Mouse (Mus musculus) adrenal gland, adult 2 months (tissue): ENCODE data around the gene Gp6. TPM values are rescaled to one million over a fixed set of nuclear protein-coding genes. Genes with fewer than 3 reads are reported as not detected.
"Not testable (repeated sequence)": the region's sequence is repeated elsewhere in the genome, so short reads cannot be mapped to it uniquely, and the experiment has no call there.

Experiments
- DNase-seq: peaks from one replicate; pipeline ENCODE4 v3.0.0; 2021
- long read RNA-seq: library from polyadenylated mRNA; stranded (forward); transcript quantifications from one replicate; pipeline ENCODE4 v2.0.0, GENCODE M21; 2021
- microRNA-seq, 2 experiments: library from miRNA; unstranded; fragments of <30 nt; microRNA quantifications; one replicate each; pipeline ENCODE4 v1.2.0; 2021
- polyA plus RNA-seq: library from polyadenylated mRNA; depleted of rRNA; stranded (reverse); fragments of >200 nt; gene quantifications from 2 replicates; pipeline ENCODE4 v1.2.3, GENCODE M21; 2012; rRNA removed
- total RNA-seq, 2 experiments: library from RNA; stranded (reverse); gene quantifications; 2 replicates each; pipeline ENCODE4 v1.2.3; 2021

The Gp6 gene
- total RNA-seq (under 1 TPM in 1 of 2 experiments, not detected in 1; 0.40 TPM), polyA plus RNA-seq (not detected in 2 replicates)
- long read RNA-seq: 0 reads

- no peak for DNase-seq
These were observed at the start of gene Gp6 for GRCm38 (mm10) chr7:4397730-4398129. Gene Gp6 (minus strand): TSS chr7:4397744.

- DNase-seq: no peak
These were observed 49.6 kb upstream of the Gp6 start for GRCm38 (mm10) chr7:4447138-4447537.

- peak; percentile 93 for DNase-seq
These were observed 47.8 kb upstream of the Gp6 start, which contains the start of gene Rdh13 for GRCm38 (mm10) chr7:4445216-4445791. Gene Rdh13 (minus strand): TSS chr7:4445649.

- DNase-seq: no peak
These were observed 43.0 kb upstream of the Gp6 start for GRCm38 (mm10) chr7:4440549-4440948.

- DNase-seq: no peak
These were observed 40.2 kb upstream of the Gp6 start for GRCm38 (mm10) chr7:4437721-4438120.

GRCm38 (mm10) chr7:4432026-4432425, 34.5 kb upstream of the Gp6 start:
- no peak for DNase-seq

GRCm38 (mm10) chr7:4431548-4431947, 34.0 kb upstream of the Gp6 start:
- peak; percentile 59 for DNase-seq

- DNase-seq: no peak
These were observed 32.8 kb upstream of the Gp6 start for GRCm38 (mm10) chr7:4430246-4430844.

- DNase-seq: peak; percentile 79
These were observed 29.8 kb upstream of the Gp6 start for GRCm38 (mm10) chr7:4427161-4427912.

- no peak for DNase-seq
These were observed 22.7 kb upstream of the Gp6 start for GRCm38 (mm10) chr7:4420230-4420629.

- no peak for DNase-seq
These were observed 22.1 kb upstream of the Gp6 start for GRCm38 (mm10) chr7:4419681-4420080.

GRCm38 (mm10) chr7:4412406-4412805, 14.9 kb upstream of the Gp6 start:
- not testable (repeated sequence) for DNase-seq

- no peak for DNase-seq
These were observed 24.0 kb downstream of the Gp6 start for GRCm38 (mm10) chr7:4373521-4373920.

- no peak for DNase-seq
These were observed 60.0 kb downstream of the Gp6 start, which contains the start of gene Ncr1 for GRCm38 (mm10) chr7:4337509-4337908. Gene Ncr1 (plus strand): TSS chr7:4337724.

GRCm38 (mm10) chr7:4323301-4323700, 74.2 kb downstream of the Gp6 start:
- no peak for DNase-seq

Small RNAs within 50 kb of the gene (microRNA-seq; reads per million reads assigned to microRNA genes)
- gene Gm24605 (0 reads per million in 2 experiments), gene Gm24752 (0 reads per million in 2 experiments), gene Gm25349 (0 reads per million in 2 experiments)

Other genes with a start within 250 kb of the Gp6 start
- 1 to 10 TPM; 8.7 to 9.6 TPM for gene Leng9, start 247.4 kb downstream of the Gp6 start, total RNA-seq
- gene Leng9, start 247.4 kb downstream of the Gp6 start, polyA plus RNA-seq: 13.4 and 14.8 TPM in 2 replicates
- gene Cdc42ep5, start 232.9 kb downstream of the Gp6 start, total RNA-seq: 10 to 100 TPM; 26.1 to 36.9 TPM
- gene Cdc42ep5, start 232.9 kb downstream of the Gp6 start, polyA plus RNA-seq: 108 and 143 TPM in 2 replicates
- 1 to 10 TPM; 3.0 to 4.7 TPM for gene Lilra5, start 160.0 kb downstream of the Gp6 start, total RNA-seq
- 0.39 and 0.49 TPM in 2 replicates for gene Lilra5, start 160.0 kb downstream of the Gp6 start, polyA plus RNA-seq
- gene Ncr1, start 60.0 kb downstream of the Gp6 start, total RNA-seq: under 1 TPM; 0.20 to 0.45 TPM
- not detected in 2 replicates for gene Ncr1, start 60.0 kb downstream of the Gp6 start, polyA plus RNA-seq
- 10 to 100 TPM; 17.5 to 19.7 TPM for gene Rdh13, start 47.9 kb upstream of the Gp6 start, total RNA-seq
- gene Rdh13, start 47.9 kb upstream of the Gp6 start, polyA plus RNA-seq: 11.5 and 13.1 TPM in 2 replicates
- 1 to 10 TPM; 5.2 to 6.9 TPM for gene Eps8l1, start 62.9 kb upstream of the Gp6 start, total RNA-seq
- 2.5 and 5.0 TPM in 2 replicates for gene Eps8l1, start 62.9 kb upstream of the Gp6 start, polyA plus RNA-seq
- 100 to 1,000 TPM in 1 of 2 experiments, 10 to 100 TPM in 1; 93.3 to 102 TPM for gene Ppp1r12c, start 103.9 kb upstream of the Gp6 start, total RNA-seq
- gene Ppp1r12c, start 103.9 kb upstream of the Gp6 start, polyA plus RNA-seq: 101 and 164 TPM in 2 replicates
- gene Tnnt1, start 118.6 kb upstream of the Gp6 start, total RNA-seq: 1 to 10 TPM in 1 of 2 experiments, under 1 TPM in 1; 0.37 to 1.6 TPM
- 0.17 TPM in 1 of 2 replicates, not detected in the other for gene Tnnt1, start 118.6 kb upstream of the Gp6 start, polyA plus RNA-seq
- 1 to 10 TPM in 1 of 2 experiments, not detected in 1; 1.7 TPM for gene Tnni3, start 126.5 kb upstream of the Gp6 start, total RNA-seq
- 3.3 and 4.7 TPM in 2 replicates for gene Tnni3, start 126.5 kb upstream of the Gp6 start, polyA plus RNA-seq
- under 1 TPM; 0.66 to 0.98 TPM for gene Dnaaf3, start 134.7 kb upstream of the Gp6 start, total RNA-seq
- gene Dnaaf3, start 134.7 kb upstream of the Gp6 start, polyA plus RNA-seq: 2.7 and 3.0 TPM in 2 replicates
- 10 to 100 TPM in 1 of 2 experiments, 1 to 10 TPM in 1; 7.7 to 11.6 TPM for gene Syt5, start 149.8 kb upstream of the Gp6 start, total RNA-seq
- 4.1 and 5.2 TPM in 2 replicates for gene Syt5, start 149.8 kb upstream of the Gp6 start, polyA plus RNA-seq
- gene Ptprh, start 206.3 kb upstream of the Gp6 start, total RNA-seq: not detected
- not detected in 2 replicates for gene Ptprh, start 206.3 kb upstream of the Gp6 start, polyA plus RNA-seq
- 1 to 10 TPM; 5.2 to 7.4 TPM for gene Tmem86b, start 233.7 kb upstream of the Gp6 start, total RNA-seq
- gene Tmem86b, start 233.7 kb upstream of the Gp6 start, polyA plus RNA-seq: 11.6 and 17.8 TPM in 2 replicates